Mouse (Mus musculus) splenic B cell, adult 2 months (primary cell): ENCODE results near the gene Nudt1.

Source experiments
- DNase-seq: peaks from one replicate; pipeline ENCODE4 v3.0.0-alpha.2; 2011; ENCODE audit warnings: low read depth, low spot score
- H3K27me3 ChIP-seq: 2 replicates; pipeline ENCODE4 v1.6.1; 2012; ENCODE audit warnings: mild to moderate bottlenecking, low read length, moderate library complexity, mixed read lengths; ENCODE audit not compliant: control insufficient read depth, poor library complexity, insufficient read depth, severe bottlenecking
- H3K36me3 ChIP-seq: 2 replicates; pipeline ENCODE4 v1.6.1; 2012; ENCODE audit warnings: mild to moderate bottlenecking, low read length, moderate library complexity, mixed read lengths; ENCODE audit not compliant: control insufficient read depth, poor library complexity, insufficient read depth, severe bottlenecking

Nudt1 gene

GRCm38 (mm10) chr5:140324058-140324457 lies 2.6 kb downstream of the Nudt1 start:
- H3K36me3 ChIP-seq, result no peaks in the 10 kb centered on the region; the same call in 1 of the 2 replicates
- no peak for DNase-seq
- H3K27me3 ChIP-seq, result no peaks in the 10 kb centered on the region

- H3K27me3 ChIP-seq, result no peaks in the 10 kb centered on the region
- H3K36me3 ChIP-seq, result no peaks in the 10 kb centered on the region; the same call in 1 of the 2 replicates
- peak; percentile 83 for DNase-seq
Measured at GRCm38 (mm10) chr5:140331615-140332512, 10.4 kb downstream of the Nudt1 start, which contains the start of gene Mrm2. Mrm2 (minus strand) TSS chr5:140331898.

GRCm38 (mm10) chr5:140332519-140332918 lies 11.1 kb downstream of the Nudt1 start:
- no peaks in the 10 kb centered on the region for H3K27me3 ChIP-seq
- no peaks in the 10 kb centered on the region; the same call in 1 of the 2 replicates for H3K36me3 ChIP-seq
- DNase-seq, result no peak

GRCm38 (mm10) chr5:140333631-140334030 lies 12.2 kb downstream of the Nudt1 start:
- peak; percentile 71 for DNase-seq
- Histone ChIP-seq H3K36me3 (peaks cover 1% of the 10 kb centered on the region), H3K27me3 (no peaks in the 10 kb centered on the region)

GRCm38 (mm10) chr5:140336680-140337079 lies 15.2 kb downstream of the Nudt1 start:
- peak; percentile 71 for DNase-seq
- no peaks in the 10 kb centered on the region for H3K27me3 ChIP-seq
- H3K36me3 ChIP-seq, result peaks cover 7% of the 10 kb centered on the region; the same call in 1 of the 2 replicates

- H3K36me3 ChIP-seq, result peaks cover 8% of the 10 kb centered on the region
- peak; percentile 37 for DNase-seq
- H3K27me3 ChIP-seq, result no peaks in the 10 kb centered on the region
Measured at GRCm38 (mm10) chr5:140338779-140339178, 17.3 kb downstream of the Nudt1 start.

- no peak for DNase-seq
Measured at GRCm38 (mm10) chr5:140339836-140340235, 18.4 kb downstream of the Nudt1 start.

GRCm38 (mm10) chr5:140342880-140343279 lies 21.4 kb downstream of the Nudt1 start:
- Histone ChIP-seq H3K36me3 (peaks cover 20% of the 10 kb centered on the region), H3K27me3 (no peaks in the 10 kb centered on the region)
- DNase-seq, result no peak

More at GRCm38 (mm10) chr5:140339836-140340235, 18.4 kb downstream of the Nudt1 start:
- Histone ChIP-seq H3K27me3 (no peaks in the 10 kb centered on the region), H3K36me3 (peaks cover 8% of the 10 kb centered on the region)

- no peaks in the 10 kb centered on the region for H3K27me3 ChIP-seq
- peaks cover 17% of the 10 kb centered on the region for H3K36me3 ChIP-seq
- DNase-seq, result no peak
Measured at GRCm38 (mm10) chr5:140345244-140345643, 23.8 kb downstream of the Nudt1 start.

- no peak for DNase-seq
- peaks cover 17% of the 10 kb centered on the region for H3K36me3 ChIP-seq
- no peaks in the 10 kb centered on the region for H3K27me3 ChIP-seq
Measured at GRCm38 (mm10) chr5:140346050-140346449, 24.6 kb downstream of the Nudt1 start.

GRCm38 (mm10) chr5:140349882-140350281 lies 28.4 kb downstream of the Nudt1 start:
- no peaks in the 10 kb centered on the region for H3K27me3 ChIP-seq

GRCm38 (mm10) chr5:140350731-140351497 lies 29.5 kb downstream of the Nudt1 start:
- no peak for DNase-seq
- no peaks in the 10 kb centered on the region for H3K27me3 ChIP-seq
- peaks cover 35% of the 10 kb centered on the region for H3K36me3 ChIP-seq

More at GRCm38 (mm10) chr5:140349882-140350281, 28.4 kb downstream of the Nudt1 start:
- DNase-seq, result no peak
- peaks cover 30% of the 10 kb centered on the region for H3K36me3 ChIP-seq

- Histone ChIP-seq H3K36me3 (peaks cover 28% of the 10 kb centered on the region), H3K27me3 (no peaks in the 10 kb centered on the region)
- no peak for DNase-seq
Measured at GRCm38 (mm10) chr5:140352352-140352751, 30.9 kb downstream of the Nudt1 start.

GRCm38 (mm10) chr5:140355934-140356333 lies 34.5 kb downstream of the Nudt1 start:
- no peaks in the 10 kb centered on the region for H3K27me3 ChIP-seq
- DNase-seq, result no peak
- peaks cover 40% of the 10 kb centered on the region for H3K36me3 ChIP-seq

- DNase-seq, result no peak
- Histone ChIP-seq H3K27me3 (no peaks in the 10 kb centered on the region), H3K36me3 (peaks cover 40% of the 10 kb centered on the region)
Measured at GRCm38 (mm10) chr5:140357466-140357865, 36.0 kb downstream of the Nudt1 start.
